Mouse (Mus musculus): Measurements from ENCODE around the gene Cdr2l.

Gene Cdr2l

GRCm38 (mm10) chr11:115406858-115407401, 25.2 kb downstream of the Cdr2l start:
- DNase-seq (ENCODE audit: low spot score), result no peak

GRCm38 (mm10) chr11:115408266-115408920, 26.7 kb downstream of the Cdr2l start:
- no peak for DNase-seq (ENCODE audit: low spot score)

GRCm38 (mm10) chr11:115409556-115409955, 27.8 kb downstream of the Cdr2l start:
- DNase-seq (ENCODE audit: low spot score), result no peak

DNA sequence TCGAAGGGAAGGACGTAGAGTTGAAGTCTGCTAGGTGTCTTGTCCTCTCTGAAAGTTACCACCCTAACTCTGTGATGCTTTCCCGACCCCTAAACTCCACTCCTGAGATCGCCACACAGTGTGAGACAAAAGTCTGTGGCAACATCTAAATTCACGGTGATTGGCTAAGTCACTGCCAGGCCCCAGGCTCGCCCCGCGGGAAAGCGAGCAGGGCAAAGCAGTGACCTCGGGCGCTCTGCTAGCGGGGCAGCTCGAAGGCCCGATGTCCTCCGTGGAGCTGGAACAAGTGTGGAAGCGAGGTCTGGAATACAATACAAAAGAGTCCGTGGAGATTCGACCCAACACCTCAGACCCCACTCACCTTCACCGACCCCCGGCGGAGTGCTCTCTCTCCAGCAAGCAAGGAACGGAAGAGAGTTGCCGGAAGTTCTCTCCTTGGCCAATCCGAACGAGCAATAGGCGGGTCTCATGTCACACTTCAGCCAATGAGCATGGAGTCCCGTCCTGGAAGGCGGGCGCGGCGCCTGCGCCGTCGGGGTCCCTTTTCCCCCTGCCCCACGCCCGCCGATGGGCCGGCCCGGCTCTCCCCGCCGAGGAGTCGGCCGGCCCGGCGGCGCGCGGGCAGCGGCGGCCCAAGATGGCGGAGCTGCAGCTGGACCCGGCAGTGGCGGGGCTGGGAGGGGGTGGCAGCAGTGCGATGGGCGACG, 38.0 kb downstream of the Cdr2l start, which contains the start of the genes Atp5h and Kctd2:
Atp5h (minus strand) TSS at position 432 of the 707 bp plus-strand sequence.
Kctd2 (plus strand) TSS at position 598 of the 707 bp plus-strand sequence.
- peak; percentile 93 for DNase-seq (ENCODE audit: low spot score)

GRCm38 (mm10) chr11:115420336-115421190, 38.8 kb downstream of the Cdr2l start:
- peak; percentile 66 for DNase-seq (ENCODE audit: low spot score)

DNA sequence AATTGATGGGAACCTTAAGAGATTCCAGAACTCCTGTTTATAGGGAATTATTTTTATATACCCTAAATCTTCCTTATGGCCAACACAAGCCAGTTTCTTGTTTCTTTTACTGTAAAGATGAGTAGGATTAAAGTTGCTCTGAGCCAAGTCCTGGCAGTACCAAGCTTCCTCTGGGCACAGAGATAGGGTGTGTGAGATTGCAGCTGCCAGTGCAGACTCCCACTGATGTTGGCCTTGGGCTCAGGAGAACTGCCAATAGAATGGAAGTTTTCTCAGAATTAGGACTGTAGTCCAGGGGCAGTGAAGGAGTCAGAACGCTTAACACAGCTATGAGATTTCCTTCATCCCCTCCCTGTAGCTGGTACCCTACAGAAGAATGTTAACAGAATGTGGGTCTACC, 39.6 kb downstream of the Cdr2l start:
- DNase-seq (ENCODE audit: low spot score), result no peak

- DNase-seq (ENCODE audit: low spot score), result no peak
These were observed 40.3 kb downstream of the Cdr2l start for GRCm38 (mm10) chr11:115421972-115422371.

GRCm38 (mm10) chr11:115423091-115423490, 41.4 kb downstream of the Cdr2l start:
- DNase-seq (ENCODE audit: low spot score), result no peak

GRCm38 (mm10) chr11:115424666-115425065, 43.0 kb downstream of the Cdr2l start:
- DNase-seq (ENCODE audit: low spot score), result no peak

DNA sequence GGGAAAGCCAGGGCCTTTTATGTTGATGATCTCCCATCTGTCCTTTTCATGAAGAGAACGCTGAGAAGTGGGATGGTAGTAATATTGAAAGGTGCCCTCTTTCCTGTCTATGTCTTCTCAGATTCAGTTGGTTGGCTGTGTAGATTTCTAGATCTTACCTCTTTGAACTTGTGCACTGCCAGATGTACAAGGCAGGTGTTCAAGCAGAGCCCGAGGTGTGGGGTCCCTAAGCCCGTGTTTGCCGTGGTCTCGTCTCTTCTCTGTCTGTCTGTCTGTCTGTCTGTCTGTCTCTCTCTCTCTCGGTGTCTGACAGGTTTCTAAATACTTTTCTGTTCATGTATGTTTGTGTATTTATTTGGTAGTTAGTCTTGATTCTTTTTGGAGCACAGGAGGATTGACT, 44.0 kb downstream of the Cdr2l start:
- no peak for DNase-seq (ENCODE audit: low spot score)

- DNase-seq (ENCODE audit: low spot score), result peak; percentile 59
These were observed 46.0 kb downstream of the Cdr2l start for GRCm38 (mm10) chr11:115427482-115428331.

DNA sequence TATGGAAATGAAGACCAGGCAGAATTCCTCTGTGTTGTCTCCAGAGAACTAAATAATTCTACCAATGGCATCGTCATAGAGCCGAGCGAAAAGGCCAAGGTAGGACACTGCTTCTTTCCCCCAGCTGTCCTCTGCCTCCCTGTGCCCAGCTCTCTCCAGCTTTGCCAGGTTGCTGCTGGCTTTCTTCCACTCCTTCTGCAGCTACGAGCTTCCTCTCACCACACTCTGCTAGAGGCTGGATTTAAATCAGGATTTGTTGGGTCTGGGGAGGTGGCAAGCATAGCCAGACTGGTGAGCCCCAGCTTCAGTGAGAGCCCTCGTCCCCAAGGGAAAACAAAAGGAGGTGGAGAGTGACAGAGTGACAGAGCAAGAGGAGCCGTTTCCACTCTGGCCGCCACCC, 47.6 kb downstream of the Cdr2l start:
- DNase-seq (ENCODE audit: low spot score), result no peak

- DNase-seq (ENCODE audit: low spot score), result no peak
These were observed 48.8 kb downstream of the Cdr2l start for GRCm38 (mm10) chr11:115430561-115430960.

DNA sequence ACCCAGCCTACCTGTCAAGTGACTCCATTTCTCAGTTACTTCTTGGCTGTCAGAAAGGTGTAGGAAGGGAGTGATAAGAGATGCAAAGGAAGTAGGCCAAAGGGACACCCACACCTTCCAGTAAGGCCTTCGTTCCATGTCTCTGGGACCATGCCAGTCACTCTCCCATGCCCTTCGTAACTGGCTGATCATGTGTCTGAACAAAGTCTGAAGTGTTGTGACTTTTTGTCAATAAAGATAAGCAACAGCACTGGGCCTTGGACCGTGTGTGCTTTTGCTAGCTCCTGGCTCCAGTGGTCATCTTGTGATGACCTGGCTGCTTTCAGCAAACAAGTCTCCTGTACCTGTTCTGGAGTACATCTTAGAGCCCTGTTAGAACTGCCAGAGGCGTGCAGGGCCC, 51.1 kb downstream of the Cdr2l start:
- no peak for DNase-seq (ENCODE audit: low spot score)

DNA sequence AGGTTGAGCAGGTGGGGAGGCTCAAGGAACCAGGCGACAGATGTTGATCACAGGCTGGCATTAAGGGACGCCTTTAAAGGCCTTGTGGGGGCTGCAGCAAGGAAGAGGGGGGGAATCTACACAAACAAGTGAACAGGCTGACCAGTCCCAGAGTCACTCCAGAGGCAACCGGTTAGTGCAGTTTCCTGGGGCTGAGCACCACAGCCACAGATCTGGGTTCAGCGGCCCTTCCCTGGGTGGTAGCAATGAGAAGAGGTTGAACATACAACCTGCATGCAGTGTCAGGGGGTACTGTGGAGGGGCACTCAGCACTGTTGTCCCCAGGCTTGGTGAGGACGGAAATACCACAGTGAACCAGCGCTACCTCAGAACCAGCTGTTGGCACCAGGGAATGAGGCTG, 51.6 kb downstream of the Cdr2l start:
- no peak for DNase-seq (ENCODE audit: low spot score)

DNA sequence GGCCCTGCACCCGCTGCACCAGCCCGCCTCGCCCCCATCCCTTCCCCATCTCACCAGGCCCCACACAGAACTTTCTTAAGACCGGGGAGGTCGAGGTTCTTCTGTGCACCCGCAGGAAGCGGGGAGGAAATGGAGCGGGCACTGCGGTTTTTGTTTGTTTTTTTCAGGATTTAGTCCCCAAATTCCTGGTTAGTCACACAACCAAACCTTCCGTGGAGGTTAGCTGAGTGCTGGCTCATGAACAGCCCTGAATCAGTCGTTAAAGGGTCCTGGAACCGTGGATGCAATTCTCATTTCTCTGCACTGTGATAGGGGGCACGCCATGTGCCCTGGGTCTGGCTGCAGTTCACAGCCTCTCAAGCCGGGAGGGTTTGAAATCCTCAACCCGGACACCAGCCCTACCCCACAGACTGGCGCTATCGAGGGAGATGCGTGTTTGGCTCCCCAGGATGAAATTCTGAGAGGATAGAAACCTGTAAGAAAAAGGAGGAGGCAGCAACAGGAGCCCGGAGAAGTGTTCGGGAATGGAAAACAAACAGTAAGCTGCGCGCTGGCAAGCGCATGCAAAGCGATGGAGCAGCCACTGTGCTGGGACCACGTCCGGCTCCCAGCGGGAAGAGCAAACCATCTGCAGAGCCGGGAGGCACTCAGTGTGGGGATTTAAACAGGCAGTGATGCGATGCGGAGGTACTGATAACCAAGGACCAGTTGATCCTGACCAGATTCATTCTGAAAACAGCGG, 54.1 kb downstream of the Cdr2l start:
- DNase-seq (ENCODE audit: low spot score), result peak; percentile 17

GRCm38 (mm10) chr11:115437571-115438122, 55.9 kb downstream of the Cdr2l start:
- DNase-seq (ENCODE audit: low spot score), result no peak

DNA sequence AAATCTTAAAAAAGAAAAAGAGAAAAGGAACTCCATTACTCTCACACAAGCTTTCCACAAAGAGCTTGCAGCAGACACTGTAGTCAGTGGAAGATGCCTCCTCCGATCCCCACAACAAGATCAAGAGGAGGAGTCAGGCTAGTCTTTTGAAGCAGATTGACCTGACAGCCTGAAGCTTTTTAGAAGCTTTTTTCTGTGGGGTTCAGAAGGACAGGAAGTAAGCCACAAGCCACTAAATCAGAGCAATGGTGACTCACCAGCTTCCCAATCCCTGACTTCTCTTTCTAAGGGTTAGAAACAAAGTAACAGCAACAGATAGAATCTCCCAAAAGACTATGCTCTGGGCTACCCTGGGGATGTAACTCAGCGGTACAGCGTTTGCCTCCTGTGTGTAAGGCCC, 57.6 kb downstream of the Cdr2l start:
- DNase-seq (ENCODE audit: low spot score), result no peak

- DNase-seq (ENCODE audit: low spot score), result no peak
These were observed 58.3 kb downstream of the Cdr2l start, which contains the start of gene Trim80 for GRCm38 (mm10) chr11:115439906-115440595. Trim80 (plus strand) TSS chr11:115440545.

DNA sequence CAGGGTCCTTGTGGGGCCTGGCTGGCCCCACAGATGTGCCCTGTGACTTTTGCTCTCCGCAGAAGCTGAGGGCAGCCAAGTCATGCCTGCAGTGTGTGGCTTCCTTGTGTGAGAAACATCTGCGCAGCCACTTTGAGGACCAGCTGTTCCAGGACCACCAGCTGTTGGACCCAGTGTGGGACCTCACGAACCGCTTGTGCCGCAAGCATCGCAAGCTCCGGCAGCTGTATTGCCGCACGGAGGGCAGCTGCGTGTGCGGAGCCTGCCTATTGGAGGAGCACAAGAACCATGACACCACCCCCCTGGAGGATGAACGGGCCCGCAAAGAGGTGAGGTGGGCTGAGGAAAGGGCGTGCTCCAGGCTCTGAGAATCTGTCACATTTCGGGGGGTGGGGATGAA, 59.7 kb downstream of the Cdr2l start:
- no peak for DNase-seq (ENCODE audit: low spot score)

Measured in urinary bladder, postnatal 14 days (tissue).